Mouse (Mus musculus) embryonic fibroblast, embryonic 13.5 days (primary cell): ENCODE results near the gene Spats2l.

Experiments
- CTCF ChIP-seq: IDR thresholded peaks from 2 replicates; pipeline ENCODE4 v1.5.1; 2011; ENCODE audit warnings: mild to moderate bottlenecking, control low read depth, low read length, moderate library complexity, borderline replicate concordance; ENCODE audit not compliant: insufficient read depth
- POLR2A ChIP-seq: IDR thresholded peaks from 2 replicates; pipeline ENCODE4 v1.6.1; 2011; ENCODE audit warnings: low read depth, mild to moderate bottlenecking, control low read depth, low read length, moderate library complexity

DNA sequence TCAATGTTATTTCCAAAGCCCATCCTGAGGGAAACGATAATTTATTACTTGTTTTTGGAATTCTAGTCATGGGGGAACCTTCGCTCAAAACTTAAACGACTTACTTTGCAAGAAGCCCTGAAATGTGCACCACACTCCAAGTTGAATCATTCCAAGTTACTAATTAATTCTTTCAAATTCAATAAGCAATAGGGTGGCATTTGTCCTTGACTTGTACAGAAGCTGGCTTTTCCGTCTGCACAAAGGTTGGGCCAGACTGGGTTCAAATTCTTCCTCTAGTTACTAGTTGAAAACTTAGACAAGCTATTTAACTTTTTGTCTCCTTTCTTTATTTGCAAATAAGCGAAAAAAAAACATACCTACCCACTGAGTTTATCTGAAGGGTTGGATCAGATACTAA lies 636 bp upstream of the Spats2l start:
- TF ChIP-seq POLR2A: no peak
- no peak for TF ChIP-seq CTCF
